Mouse (Mus musculus) ES-Bruce4 (cell line): ENCODE measurements around the gene Rho. TPM values are rescaled to one million over a fixed set of nuclear protein-coding genes. Genes with fewer than 3 reads are reported as not detected.

ENCODE experiments used
- H3K27ac ChIP-seq: 2 replicates; pipeline ENCODE4 v1.5.1; 2012; ENCODE audit warnings: low read length, inconsistent platforms; ENCODE audit not compliant: insufficient read depth
- H3K27me3 ChIP-seq: 2 replicates; pipeline ENCODE4 v1.6.1; 2012; ENCODE audit warnings: mild to moderate bottlenecking, low read length, inconsistent platforms; ENCODE audit not compliant: control insufficient read depth, poor library complexity, insufficient read depth, severe bottlenecking
- H3K36me3 ChIP-seq: 2 replicates; pipeline ENCODE4 v1.6.1; 2012; ENCODE audit warnings: inconsistent platforms, mild to moderate bottlenecking, low read length, moderate library complexity; ENCODE audit not compliant: control insufficient read depth, poor library complexity, insufficient read depth, severe bottlenecking
- H3K4me1 ChIP-seq: one replicate; pipeline ENCODE4 v1.8.1; 2011; ENCODE audit warnings: low read length; ENCODE audit not compliant: control insufficient read depth, insufficient read depth
- H3K4me3 ChIP-seq: 2 replicates; pipeline ENCODE4 v1.5.1; 2011; ENCODE audit warnings: low read depth, mild to moderate bottlenecking, low read length
- H3K9ac ChIP-seq: 2 replicates; pipeline ENCODE4 v1.6.1; 2012; ENCODE audit warnings: low read depth, mild to moderate bottlenecking, inconsistent platforms; ENCODE audit not compliant: poor library complexity, severe bottlenecking
- H3K9me3 ChIP-seq: replicated peaks from 2 replicates; pipeline ENCODE4 v1.6.1; 2012; ENCODE audit warnings: mild to moderate bottlenecking, low read length, inconsistent platforms; ENCODE audit not compliant: control insufficient read depth, poor library complexity, insufficient read depth, severe bottlenecking
- CTCF ChIP-seq: IDR thresholded peaks from one replicate; pipeline ENCODE4 v1.8.1; 2011; ENCODE audit warnings: low read depth, low read length
- EP300 ChIP-seq: IDR thresholded peaks from 2 replicates; pipeline ENCODE4 v1.6.1; 2011; ENCODE audit warnings: low read depth, low read length; ENCODE audit not compliant: insufficient read depth
- POLR2A ChIP-seq: IDR thresholded peaks from one replicate; pipeline ENCODE4 v1.8.1; 2011; ENCODE audit warnings: low read length; ENCODE audit not compliant: insufficient read depth
- polyA plus RNA-seq: library from polyadenylated mRNA; stranded (reverse); fragments of >200 nt; gene quantifications from 2 replicates; pipeline ENCODE4 v1.2.4, GENCODE M21; 2011; ENCODE audit warnings: low read depth; ENCODE audit not compliant: missing spikeins, insufficient read depth, insufficient read length

The Rho gene
- polyA plus RNA-seq, 1 experiment = 0.46 TPM

DNA sequence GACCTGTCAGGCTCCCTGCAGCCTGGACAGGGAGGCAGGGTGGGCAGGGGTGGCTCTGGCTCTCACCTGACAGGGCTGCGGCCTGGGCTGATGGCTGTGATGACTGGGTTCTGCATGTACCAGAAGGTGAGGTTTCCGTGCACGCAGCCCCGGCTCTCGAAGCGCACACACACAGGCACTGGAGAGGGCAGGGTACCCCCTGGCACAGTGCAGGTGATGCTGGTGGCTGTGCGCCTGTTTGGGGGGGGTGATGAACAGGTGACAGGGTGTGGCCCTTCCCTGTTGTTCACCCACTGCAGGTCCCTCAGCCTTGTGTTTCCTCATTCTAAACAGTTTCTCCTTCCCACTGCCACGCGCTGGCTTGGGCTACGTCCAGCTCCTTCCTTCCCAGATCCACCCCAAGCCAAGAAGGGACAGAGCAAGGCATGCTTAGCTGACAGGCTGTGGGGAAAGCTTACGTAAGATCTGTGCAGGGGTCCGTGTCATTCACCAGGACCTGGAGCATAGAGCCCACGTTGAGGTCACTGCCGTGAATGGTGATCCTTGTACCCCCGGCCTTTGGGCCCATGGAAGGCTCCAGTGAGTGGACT, 35.8 kb downstream of the Rho start:
- no peaks in the 10 kb centered on the region for H3K36me3 ChIP-seq
- H3K27ac ChIP-seq = no peak overlapping the region
- no peak overlapping the region for H3K4me3 ChIP-seq
- TF ChIP-seq POLR2A (no peak), CTCF (no peak), EP300 (no peak)
- no peaks in the 10 kb centered on the region for H3K9me3 ChIP-seq
- no peak overlapping the region for H3K9ac ChIP-seq
- H3K27me3 ChIP-seq = no peaks in the 10 kb centered on the region
- H3K4me1 ChIP-seq = no peaks in the 10 kb centered on the region

DNA sequence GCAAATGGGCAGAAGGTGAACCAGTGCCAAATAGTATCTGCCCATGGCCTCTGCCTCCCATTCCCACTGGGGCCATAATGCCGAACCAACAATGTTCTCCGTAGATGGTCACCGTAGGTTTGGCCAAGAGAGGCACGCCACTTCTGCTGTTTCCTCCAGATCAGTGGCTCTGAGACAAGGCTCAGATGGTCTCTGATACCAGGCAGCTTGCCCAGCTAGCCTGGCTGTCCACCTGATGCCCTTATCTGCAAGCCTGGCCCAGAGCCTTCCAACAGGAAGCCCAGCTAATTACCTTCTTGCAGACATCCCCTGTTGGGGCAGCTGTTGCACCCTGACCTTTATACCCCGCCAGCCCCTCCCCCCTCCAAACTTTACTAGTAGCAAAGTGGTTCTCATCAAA, 36.5 kb downstream of the Rho start:
- H3K9ac ChIP-seq = no peak overlapping the region
- no peak overlapping the region for H3K4me3 ChIP-seq
- no peaks in the 10 kb centered on the region for H3K27me3 ChIP-seq
- no peaks in the 10 kb centered on the region for H3K9me3 ChIP-seq
- H3K4me1 ChIP-seq = no peaks in the 10 kb centered on the region
- no peak for TF ChIP-seq EP300
- H3K36me3 ChIP-seq = no peaks in the 10 kb centered on the region
- H3K27ac ChIP-seq = no peak overlapping the region

GRCm38 (mm10) chr6:115968700-115969099, 37.2 kb downstream of the Rho start:
- H3K36me3 ChIP-seq = no peaks in the 10 kb centered on the region
- no peaks in the 10 kb centered on the region for H3K9me3 ChIP-seq
- no peak overlapping the region for H3K9ac ChIP-seq
- H3K4me3 ChIP-seq = no peak overlapping the region
- no peak overlapping the region for H3K27ac ChIP-seq
- H3K4me1 ChIP-seq = no peaks in the 10 kb centered on the region
- H3K27me3 ChIP-seq = no peaks in the 10 kb centered on the region
- TF ChIP-seq CTCF (no peak), EP300 (no peak), POLR2A (no peak)

- H3K9ac ChIP-seq = no peak overlapping the region
- H3K4me1 ChIP-seq = no peaks in the 10 kb centered on the region
- no peaks in the 10 kb centered on the region for H3K36me3 ChIP-seq
- no peak overlapping the region for H3K4me3 ChIP-seq
- no peaks in the 10 kb centered on the region for H3K27me3 ChIP-seq
- H3K9me3 ChIP-seq = no peaks in the 10 kb centered on the region
- no peak for TF ChIP-seq EP300
- no peak for TF ChIP-seq POLR2A
- no peak overlapping the region for H3K27ac ChIP-seq
Measured at GRCm38 (mm10) chr6:115969103-115969502, 37.6 kb downstream of the Rho start.

GRCm38 (mm10) chr6:115969952-115970351, 38.4 kb downstream of the Rho start:
- H3K36me3 ChIP-seq = no peaks in the 10 kb centered on the region
- TF ChIP-seq CTCF = no peak
- no peak for TF ChIP-seq POLR2A
- no peak overlapping the region for H3K4me3 ChIP-seq
- no peak overlapping the region for H3K9ac ChIP-seq
- no peaks in the 10 kb centered on the region for H3K4me1 ChIP-seq
- no peaks in the 10 kb centered on the region for H3K9me3 ChIP-seq
- H3K27me3 ChIP-seq = no peaks in the 10 kb centered on the region
- H3K27ac ChIP-seq = no peak overlapping the region

- Histone ChIP-seq H3K9me3 (no peaks in the 10 kb centered on the region), H3K27ac (no peak overlapping the region), H3K27me3 (no peaks in the 10 kb centered on the region), H3K4me1 (no peaks in the 10 kb centered on the region), H3K4me3 (no peak overlapping the region), H3K9ac (no peak overlapping the region), H3K36me3 (no peaks in the 10 kb centered on the region)
- no peak for TF ChIP-seq CTCF
- TF ChIP-seq POLR2A = no peak
- no peak for TF ChIP-seq EP300
Measured at GRCm38 (mm10) chr6:115971273-115972060, 39.9 kb downstream of the Rho start.
